Mouse (Mus musculus) CD4-positive helper T cell, adult 2 months (primary cell): Measurements from ENCODE around the gene Igfbp6.
A peak's percentile ranks its signal among the peaks of the same experiment; 100 is the strongest.

Experiments
- DNase-seq: peaks from one replicate; pipeline ENCODE4 v3.0.0-alpha.2; 2012; ENCODE audit warnings: low read depth, missing footprints, low spot score

Igfbp6 gene

DNA sequence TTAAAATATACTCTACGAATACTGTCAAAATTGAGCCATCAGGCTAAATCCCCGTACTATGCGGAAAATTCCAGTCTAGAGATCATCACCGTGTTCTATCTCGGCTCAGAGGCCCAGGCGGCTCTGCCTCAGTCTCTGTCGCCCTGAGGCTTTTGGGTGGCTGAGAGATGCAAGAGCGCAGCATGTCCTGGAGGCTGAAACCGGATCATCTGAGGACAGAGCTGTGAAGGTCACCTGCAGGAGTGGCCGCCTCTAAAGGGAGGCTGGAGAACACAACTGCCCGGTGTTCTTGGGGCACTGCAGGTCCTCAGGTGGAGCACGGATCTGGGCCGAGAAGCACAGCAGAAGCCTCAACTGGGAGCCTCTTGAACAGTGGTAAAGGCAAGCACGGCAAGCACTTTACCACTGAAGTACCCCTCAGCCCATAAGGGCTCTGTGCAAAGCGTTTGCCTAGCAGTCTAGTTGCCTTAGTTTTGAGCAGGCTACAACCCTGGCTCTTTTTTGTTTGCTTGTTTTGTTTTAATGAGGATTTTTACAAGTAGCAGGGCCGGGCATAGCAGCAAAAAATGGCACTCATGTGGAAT is 31.7 kb downstream of the Igfbp6 start:
- DNase-seq: no peak

GRCm38 (mm10) chr15:102176571-102177316 is 32.6 kb downstream of the Igfbp6 start:
- no peak for DNase-seq

GRCm38 (mm10) chr15:102177417-102177816 is 33.3 kb downstream of the Igfbp6 start:
- DNase-seq: no peak

GRCm38 (mm10) chr15:102178279-102178678 is 34.1 kb downstream of the Igfbp6 start:
- DNase-seq: peak; percentile 79

DNA sequence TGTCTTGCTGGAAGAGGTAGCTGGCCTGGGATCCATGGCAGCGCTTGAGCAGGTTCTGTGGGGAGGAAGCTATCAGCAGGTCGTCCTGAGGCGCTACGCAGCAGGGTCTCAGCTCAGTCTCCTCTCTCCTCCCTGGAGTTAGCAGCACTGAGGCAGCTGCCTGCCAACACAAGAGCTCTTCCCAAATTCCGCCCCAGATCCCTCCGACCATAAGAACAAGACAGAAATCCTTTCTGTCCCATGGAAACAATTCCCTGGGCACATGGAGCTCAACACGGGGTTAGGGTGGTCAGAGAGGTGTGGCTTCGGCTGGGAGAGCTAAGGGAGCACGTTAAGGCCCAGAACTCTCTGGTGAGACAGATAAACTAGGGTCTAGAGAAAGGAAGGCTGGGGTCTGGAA is 34.9 kb downstream of the Igfbp6 start:
- no peak for DNase-seq

DNA sequence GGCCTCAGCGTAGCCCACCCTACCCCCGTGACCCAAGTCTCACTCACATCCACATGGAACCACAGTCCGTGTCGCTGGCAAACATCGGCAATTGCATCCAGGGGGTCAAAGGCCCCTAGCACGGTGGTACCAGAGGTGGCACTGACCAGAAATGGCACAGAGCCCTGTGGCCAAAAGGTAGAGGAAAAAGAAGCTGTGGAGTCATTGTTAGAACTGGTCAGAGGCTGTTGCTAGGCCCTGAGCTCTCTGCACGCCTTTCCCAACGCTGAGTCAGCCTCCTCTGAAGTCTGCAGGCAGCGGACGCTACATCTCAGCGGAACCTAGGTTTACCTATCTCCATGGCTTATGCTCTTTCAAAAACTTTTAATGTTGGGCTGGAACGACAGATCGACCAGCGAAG is 35.8 kb downstream of the Igfbp6 start:
- DNase-seq: no peak

- DNase-seq: no peak
Measured at GRCm38 (mm10) chr15:102183076-102183475, 38.9 kb downstream of the Igfbp6 start.

DNA sequence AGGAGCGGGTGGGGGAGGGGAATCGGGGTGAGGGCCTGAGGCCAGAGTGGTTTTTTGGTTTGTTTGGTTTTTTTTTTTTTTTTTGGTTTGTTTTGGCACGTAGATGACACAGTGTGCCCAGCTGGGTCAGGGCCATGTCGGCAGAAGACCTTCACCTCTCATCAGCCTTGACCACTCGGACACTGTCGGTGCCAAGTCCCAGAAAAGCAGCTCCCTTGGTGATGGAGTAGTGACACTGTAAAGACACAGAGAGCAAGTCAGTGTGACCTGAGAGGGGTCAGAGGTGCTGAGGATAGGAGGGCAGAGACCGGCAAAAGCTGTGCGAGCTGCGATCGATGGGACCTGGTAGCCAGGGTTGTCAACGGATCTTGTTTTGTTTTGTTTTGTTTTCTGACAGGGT is 42.1 kb downstream of the Igfbp6 start:
- no peak for DNase-seq

DNA sequence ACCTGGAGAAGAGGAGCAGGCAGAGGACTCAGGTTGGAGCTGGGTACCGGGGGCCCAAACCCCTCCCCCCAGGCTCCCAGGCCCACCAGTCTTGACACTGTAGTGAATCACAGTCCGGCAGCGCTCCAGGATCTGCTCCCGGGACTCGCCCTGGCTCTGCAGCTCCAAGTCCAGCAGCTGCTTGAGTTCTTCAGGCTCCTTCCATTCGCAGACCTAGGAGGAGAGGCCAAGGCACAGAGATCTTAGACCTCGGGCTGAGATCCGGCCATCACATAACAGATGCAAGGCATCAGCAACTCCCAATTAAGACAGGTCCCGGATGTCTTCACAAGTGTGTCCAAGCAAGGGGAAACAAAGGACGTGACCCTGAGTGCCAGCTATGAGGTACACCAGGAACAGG is 43.9 kb downstream of the Igfbp6 start:
- DNase-seq: no peak

DNA sequence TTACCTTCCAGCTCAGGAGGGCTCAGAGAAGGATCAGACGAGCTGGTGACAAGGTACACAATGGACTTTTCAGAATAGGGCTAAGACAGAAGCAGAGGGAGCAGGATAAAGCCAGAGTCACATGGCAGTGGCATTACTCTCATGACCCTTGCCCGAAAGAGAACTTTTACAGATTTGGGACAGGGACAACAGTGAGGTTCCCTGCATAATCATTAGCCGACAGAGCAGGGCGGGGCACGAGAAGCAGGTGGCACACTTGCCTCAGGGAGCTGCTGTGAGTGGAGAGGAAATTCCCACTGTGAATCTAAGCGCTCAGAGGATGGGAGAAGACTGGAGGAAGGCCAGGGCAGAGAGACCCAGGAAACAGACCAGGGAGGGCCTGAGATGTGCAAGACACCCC is 44.7 kb downstream of the Igfbp6 start:
- no peak for DNase-seq

- DNase-seq: no peak
Measured at GRCm38 (mm10) chr15:102191699-102192098, 47.5 kb downstream of the Igfbp6 start.

DNA sequence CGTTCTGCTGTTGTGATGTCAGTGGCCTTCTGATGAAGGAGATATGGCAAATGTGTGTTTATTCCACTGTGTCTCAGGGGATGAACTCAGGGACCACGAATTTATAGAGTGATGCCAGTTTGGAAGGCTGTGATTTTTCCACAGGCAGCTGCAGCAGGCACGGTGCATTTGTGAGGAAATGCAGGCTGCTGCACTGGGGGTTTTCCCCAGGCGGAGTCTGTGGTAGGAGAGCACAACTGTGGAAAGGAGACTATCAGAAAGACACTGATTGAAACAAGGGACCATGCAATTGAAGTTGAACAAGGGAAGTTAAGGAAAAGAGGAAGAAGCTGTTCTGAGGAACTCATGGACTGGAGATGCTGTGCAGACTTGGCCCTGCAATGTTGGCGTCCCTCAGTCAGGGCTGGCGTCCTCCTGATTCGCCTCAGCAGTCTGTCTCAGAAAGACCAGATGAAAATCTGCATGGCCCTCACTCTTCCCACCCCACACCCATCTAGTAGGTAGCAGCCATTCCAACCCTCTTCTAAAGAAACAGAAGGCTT is 48.2 kb downstream of the Igfbp6 start:
- no peak for DNase-seq

DNA sequence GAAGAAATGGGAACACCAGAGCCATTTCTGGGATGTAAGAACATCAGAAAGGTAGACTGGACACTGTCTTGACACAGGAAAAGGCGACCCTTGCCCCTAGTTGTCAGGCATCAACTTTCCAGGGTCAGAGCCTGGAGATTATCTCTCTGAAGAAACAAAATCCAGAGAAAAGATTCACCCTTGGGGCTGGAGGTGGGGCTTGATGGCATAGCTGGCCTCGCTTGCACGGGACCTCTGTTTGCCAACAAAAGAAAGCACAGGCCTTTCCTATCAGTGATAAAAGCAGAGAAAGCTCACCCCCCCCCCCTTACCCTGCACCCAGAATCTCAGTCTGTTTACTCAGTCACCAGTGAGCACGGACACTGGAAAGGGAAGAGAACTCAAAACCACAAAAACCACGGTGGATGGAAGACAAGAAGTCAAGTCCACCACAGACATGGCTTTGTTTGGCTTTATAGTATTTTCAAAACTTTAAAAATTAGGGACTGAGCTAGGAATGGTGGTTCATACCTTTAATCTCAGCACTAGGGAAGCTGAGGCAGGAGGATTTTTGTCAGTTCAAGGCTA is 48.7 kb downstream of the Igfbp6 start:
- no peak for DNase-seq

DNA sequence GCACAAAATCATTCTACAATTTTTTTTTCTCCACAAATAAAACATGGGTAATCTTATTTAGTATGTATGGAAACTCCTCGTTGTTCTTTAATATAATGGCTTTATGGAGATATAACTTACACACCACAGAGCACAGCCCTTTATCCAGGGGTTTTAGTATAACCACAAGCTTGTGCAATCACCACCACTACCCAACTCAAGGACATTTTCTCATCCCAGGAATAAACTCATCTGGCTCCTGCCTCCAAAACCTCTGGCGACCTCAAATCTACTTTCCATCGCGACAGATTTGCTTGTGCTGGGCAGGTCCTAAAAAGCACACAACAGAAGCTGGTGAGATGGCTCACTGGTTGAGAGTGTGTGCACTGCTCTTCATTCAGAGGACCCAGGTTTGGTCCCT is 49.5 kb downstream of the Igfbp6 start:
- no peak for DNase-seq

GRCm38 (mm10) chr15:102194439-102194838 is 50.3 kb downstream of the Igfbp6 start:
- no peak for DNase-seq

DNA sequence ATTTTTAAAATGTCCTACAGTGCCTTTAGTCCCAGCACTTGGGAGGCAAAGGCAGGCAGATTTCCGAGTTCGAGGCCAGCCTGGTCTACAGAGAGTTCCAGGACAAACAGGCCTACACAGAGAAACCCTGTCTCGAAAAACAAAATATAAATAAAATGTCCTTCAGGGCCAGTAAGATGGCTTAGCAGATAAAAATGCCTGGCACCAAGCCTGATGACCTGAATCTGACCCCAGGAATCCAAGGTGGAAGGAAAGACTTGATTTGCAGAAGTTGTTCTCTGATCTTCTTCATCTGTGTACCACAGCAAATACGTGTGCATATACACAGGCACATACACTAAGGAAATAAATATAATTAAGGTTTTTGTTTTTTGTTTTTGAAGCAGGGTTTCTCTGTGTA is 51.2 kb downstream of the Igfbp6 start:
- DNase-seq: no peak

DNA sequence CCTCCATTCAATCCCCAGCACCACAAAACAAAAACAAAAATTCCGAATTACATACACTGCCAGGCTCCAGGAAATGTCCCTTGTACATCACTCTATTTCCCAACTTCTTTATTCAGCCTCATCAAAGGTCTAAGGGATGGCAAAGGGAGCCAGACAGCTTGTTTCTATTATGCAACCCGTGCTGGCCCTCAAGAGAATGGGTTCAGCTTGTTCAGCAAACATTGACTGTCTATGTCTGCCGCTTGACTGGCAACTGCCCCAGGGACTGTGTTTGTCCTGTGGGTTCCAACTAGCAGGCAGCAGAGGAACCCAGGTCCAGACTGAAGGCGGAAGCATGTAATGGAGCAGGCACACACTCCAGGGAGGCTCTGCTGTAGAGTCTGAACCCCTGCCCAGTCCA is 54.7 kb downstream of the Igfbp6 start:
- no peak for DNase-seq
